Mouse (Mus musculus) c-Kit-positive CD71-positive TER-119-negative erythroid progenitor cells, embryonic 14.5 days (primary cell): Measurements from ENCODE around the gene Cand2.

Source experiments
- DNase-seq: peaks from one replicate; pipeline ENCODE4 v3.0.0-alpha.2; 2013; ENCODE audit warnings: low read depth

Cand2 gene

DNA sequence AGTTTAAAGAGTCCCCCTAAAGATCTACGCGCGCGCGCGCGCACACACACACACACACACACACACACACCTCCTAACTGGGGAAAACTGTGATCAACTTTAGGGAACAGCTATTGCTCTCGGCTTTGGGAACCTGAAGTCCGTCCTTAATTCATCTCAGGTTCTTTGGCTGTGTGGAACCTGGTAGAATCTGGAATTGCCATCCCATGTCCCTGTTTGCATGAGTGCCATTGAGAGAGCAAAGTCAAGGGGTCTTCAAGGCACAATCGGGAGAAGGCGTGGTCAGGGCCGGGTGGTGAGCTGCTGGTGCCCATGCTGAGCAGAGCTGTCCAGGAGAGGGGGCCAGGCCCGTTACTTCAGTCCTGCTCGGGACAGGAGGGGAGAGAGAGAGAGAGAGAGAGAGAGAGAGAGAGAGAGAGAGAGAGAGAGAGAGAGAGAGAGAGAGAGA is 348 bp upstream of the Cand2 start:
- DNase-seq, result no peak

DNA sequence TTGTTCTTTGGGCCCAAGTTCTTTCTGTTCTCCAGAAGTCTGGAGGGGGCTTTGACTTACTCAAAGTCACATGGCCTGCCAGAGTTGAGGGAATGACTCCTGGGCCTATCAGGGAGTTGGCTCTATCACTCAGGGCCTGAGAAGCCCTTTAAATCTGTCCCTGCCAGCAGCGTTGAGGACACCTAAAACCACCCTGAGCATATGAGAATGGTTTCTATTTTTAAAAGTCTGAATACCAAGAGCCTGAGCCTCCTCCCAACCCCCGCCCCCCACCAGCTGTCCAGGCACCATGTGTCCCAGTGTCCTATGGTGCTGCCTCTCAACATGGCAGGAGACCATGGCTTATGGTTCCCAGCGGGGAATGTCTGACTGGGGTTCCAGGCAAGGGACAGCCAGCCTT is 1.5 kb downstream of the Cand2 start:
- no peak for DNase-seq

DNA sequence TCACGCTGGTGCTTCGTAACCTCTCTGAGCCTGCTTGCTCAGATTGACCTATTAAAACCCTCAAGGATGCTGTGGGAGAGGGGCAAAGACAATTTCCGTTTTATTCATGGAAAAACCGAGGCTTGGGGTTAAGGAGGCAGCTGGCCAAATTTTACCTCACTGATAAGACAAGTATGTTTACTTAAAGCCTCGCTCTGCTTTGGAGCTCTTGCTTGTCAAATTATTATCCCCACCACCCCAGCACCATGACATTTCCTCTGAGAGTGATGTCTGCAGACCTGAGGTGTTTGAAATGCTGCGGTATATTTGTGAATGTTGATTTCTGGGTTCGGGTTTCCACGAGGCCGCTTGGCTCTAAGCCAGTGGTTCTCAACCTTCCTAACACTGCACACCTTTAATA is 2.0 kb downstream of the Cand2 start:
- DNase-seq, result no peak

DNA sequence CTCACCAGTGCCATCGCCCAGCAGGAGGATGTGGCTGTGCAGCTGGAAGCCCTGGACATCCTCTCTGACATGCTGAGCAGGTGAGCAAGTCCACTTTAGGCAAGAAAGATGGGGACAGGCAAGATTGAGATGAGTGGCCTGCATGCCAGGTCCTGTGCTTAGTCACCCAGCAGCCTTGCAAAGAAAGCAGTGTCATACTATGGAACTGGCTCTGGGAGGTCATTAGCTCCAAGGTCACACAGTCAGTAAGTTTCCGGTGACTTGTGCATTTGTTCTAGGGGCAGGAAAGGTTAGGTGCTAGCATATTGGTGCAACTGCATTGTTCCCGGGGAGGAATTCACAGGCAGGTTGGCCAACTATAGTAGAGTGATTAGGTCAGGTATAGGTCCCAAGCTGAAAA is 8.4 kb downstream of the Cand2 start:
- DNase-seq, result no peak

DNA sequence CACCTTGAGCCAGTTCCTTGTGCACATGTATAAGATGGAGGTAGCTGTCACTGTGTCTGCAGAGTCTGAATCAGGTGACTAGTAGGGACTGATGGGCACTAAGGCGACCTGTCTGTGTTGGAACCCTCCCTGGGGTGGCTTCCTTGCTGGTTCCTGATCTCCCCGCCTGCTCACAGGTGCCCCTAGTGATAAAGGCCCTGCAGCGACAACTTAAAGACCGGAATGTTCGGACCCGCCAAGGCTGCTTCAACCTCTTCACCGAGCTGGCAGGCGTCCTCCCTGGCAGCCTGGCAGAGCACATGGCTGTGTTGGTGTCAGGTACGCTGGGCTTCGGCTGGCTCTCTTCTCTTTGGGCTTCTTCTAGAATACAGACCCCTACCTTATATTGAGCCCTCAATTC is 16.7 kb downstream of the Cand2 start:
- no peak for DNase-seq

DNA sequence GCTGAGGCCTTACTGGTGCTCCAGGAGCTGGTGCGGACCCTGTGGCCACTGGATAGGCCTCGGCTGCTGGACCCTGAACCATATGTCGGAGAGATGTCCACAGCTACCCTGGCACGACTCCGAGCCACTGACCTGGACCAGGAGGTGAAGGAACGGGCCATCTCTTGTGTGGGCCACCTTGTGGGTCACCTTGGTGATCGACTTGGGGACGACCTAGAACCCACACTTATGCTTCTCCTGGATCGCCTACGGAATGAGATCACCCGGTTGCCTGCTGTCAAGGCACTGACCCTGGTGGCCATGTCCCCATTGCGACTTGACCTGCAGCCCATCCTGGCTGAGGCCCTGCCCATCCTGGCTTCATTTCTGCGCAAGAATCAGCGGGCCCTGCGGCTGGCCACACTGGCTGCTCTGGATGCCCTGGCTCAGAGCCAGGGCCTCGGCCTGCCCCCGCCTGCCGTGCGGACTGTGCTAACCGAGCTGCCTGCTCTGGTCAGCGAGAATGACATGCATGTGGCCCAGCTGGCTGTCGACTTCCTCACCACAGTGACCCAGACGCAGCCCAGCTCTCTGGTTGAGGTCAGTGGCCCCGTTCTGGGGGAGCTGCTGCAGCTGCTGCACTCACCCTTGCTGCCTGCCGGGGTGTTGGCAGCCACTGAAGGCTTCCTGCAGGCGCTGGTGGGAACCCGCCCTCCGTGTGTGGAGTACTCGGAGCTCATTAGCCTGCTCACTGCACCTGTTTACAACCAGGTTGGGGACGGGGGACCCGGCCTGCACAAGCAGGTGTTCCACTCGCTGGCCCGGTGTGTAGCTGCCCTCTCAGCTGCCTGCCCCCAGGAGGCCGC is 17.7 kb downstream of the Cand2 start:
- no peak for DNase-seq

DNA sequence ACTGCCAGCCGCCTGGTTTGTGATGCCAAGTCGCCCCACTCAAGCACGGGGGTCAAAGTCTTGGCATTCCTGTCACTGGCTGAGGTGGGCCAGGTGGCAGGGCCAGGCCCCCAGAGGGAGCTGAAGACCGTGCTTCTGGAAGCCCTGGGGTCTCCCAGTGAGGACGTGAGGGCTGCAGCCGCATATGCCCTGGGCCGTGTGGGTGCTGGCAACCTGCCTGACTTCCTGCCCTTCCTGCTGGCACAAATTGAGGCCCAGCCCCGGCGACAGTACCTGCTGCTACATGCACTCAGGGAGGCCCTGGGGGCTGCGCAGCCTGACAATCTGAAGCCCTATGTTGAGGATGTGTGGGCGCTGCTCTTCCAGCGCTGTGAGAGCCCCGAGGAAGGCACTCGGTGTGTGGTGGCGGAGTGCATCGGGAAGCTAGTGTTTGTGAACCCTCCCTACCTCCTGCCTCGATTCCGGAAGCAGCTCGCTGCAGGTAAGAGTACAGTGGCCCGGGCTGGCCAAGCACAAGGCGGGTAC is 18.4 kb downstream of the Cand2 start:
- no peak for DNase-seq

DNA sequence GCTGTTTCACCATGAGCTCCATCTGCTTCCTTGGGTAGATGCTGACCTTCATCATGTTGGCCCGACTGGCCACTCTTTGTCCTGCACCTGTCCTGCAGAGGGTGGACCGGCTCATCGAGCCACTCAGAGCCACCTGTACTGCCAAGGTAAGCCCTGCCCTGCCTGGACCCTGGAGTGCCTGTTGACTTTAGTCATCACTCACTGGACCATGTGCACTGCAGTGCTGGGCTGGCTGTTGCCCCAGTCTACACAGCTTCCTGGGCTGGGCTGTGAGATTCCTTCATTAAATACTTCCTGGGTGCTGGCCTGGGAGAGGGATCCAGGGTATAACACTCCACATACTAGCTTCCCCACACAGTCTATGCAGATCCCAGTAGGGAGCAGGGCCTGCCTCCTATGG is 27.5 kb downstream of the Cand2 start:
- DNase-seq, result no peak

DNA sequence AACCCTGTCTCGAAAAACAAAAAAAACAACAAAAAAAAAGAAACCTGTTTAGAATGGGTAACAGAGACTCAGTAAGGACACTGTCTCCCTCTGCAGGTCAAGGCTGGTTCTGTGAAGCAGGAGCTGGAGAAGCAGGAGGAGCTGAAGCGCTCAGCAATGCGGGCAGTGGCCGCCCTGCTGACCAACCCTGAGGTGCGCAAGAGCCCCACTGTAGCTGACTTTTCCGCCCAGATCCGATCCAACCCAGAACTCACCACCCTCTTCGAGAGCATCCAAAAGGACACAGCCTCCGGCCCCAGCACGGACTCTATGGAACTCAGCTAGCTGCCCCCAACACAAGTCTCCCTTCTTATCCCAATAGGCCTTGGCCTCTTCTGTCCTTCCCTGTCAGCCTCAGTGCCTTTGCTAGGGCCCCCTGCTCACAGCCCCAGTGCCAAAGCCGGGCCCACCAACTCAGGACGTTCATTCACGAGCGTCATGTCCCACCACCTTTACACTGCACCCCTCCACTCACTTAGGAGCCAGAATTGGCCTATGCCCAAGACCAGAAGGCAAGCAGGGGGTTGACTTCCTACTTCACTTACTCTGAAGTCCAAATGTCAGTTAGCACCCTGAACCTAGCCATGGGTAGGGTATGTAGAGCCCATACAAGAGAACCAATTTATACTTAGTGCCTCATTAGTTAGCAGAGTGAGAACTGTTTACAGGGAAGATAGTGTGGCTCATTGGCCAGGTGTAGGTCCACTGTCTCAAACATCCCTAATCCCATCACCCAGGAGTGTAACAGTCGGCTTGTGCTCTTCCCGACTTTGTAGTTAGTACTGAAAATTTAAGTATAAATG is 29.4 kb downstream of the Cand2 start:
- DNase-seq, result peak; percentile 63

DNA sequence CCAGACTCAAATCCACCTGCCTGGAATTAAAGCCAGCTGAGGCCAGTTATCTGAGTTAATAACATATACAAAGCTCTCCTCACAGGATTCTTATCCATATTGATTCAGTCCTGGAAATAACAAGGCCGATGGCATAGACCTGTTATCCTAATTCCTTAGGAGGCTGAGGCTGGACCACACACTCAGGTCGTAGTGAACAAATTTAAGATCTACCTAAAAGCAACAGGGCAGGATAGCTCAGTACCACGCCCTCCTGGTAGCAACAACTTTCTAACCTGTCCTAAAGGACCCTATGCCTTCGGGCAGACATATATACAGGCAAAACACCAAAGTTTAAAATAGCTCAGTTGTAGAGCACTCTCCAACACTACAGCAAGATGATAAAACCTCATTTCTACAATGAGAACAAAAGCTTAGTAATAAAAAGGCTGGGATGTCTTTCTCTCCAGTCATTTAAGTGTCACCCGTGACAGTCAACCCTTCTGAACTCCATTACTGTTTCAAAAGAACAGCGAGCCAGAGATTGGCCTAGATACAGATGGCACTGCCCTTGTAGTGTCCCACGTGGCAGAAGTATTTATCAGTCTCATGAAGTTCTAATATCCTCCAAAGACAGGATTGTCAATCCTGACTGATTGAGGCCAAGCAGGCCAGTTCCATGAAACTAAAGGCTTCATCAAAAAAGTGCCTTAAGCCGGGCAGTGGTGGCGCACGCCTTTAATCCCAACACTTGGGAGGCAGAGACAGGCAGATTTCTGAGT is 30.3 kb downstream of the Cand2 start:
- no peak for DNase-seq

DNA sequence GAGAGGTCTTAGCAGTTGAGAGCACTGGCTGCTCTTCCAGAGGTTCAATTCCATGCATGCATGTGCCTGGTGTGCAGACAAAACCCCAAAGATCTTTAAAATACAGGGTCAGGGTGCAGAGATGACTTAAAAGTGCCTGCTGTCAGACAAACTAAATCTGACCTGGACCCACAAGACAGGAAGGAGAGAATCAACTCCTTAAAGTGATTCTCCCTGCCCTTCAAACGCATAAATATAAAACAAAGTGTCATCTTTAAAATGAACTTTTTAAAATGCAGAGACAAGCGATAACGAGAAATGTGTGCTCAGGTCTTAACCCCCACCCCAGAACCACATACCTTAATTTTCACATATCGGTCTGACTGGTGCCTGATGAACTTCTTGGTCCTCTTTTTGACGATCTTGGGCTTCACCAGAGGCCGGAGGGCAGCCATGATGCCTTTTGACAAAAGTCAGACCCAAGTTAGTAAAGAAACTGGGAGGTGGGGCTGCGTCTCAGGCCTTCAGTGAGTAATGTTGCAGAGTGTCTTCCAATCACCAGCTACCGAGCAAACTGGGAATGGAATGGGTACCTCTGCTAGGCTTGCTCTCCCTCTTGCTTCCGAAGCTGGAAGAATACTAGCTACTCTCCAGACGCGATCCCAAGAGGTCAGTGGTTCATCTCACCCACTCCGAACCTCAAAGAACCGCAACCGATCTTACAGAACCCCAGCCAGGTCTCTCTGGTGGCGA is 33.3 kb downstream of the Cand2 start:
- no peak for DNase-seq

DNA sequence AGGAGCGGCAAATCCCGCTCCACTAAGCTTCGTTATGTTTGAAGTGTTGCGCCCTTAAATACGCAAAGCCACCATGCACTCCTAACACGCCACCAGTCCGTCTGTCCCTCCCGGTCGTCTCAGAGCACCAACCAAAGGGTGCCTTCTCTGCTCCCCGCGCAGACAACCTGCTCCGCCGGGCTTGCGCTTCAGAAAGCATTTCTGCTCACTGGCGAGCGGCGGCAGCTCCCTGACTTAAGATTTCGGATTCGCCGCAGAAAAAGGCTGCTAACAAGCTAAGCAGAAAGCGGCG is 33.8 kb downstream of the Cand2 start:
- DNase-seq, result no peak

DNA sequence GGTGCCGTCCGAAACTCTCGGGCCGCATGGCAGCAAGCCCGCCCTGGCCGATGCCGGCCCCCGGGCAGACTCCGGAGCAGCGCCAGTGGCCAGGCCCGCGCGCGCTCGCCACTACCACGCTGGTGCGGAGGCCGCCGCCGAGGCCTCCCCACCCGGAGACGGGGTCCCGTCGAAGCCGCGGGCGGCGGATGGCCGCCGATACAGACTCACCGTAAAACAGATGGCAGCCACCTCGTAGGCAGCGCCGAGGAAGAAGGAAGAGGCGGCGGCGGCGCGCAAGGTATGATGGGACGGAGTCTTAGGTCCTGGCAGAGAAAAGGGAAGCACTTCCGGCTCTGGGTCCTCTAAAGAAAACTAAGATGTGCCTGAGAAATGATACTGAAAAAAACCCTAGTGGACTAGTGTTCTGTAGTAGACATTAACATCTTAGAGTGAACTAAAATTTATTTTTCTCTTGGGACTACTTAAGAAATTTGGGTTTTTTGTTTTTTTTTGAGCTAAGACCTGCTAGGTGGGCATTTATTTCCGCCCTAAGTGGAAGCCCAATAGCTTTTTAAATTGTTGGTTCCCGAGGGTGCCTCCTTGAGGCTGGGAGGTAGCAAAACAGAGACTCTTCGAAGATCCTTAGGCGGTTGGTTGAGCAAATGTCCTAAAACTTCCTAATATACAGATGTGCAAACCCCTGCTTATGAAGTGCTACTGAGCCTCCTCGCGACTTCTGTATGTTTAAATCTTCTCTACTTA is 34.3 kb downstream of the Cand2 start, which contains the start of gene Rpl32:
Gene Rpl32, minus strand, starts transcription at position 260 of the 744 bp plus-strand sequence.
- peak; percentile 89 for DNase-seq

DNA sequence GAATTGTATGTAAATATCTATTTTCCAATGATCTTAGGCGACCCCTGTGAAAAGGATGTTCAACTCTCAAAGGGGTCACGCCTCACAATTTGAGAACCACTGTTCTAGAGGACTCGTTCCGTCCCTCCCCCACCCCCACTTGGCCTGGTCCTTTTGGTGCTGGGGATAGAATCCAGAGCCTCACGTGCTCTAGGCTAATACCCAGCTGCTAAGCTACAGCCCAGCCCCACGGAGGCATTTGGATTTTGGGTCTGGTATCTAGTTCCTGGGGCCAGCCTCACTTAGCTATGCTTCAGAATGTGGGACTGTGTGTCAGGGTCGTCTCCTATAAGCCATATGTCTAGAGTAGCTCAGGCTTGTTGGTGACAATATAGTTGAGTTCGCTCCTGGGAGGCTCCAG is 37.3 kb downstream of the Cand2 start:
- no peak for DNase-seq

DNA sequence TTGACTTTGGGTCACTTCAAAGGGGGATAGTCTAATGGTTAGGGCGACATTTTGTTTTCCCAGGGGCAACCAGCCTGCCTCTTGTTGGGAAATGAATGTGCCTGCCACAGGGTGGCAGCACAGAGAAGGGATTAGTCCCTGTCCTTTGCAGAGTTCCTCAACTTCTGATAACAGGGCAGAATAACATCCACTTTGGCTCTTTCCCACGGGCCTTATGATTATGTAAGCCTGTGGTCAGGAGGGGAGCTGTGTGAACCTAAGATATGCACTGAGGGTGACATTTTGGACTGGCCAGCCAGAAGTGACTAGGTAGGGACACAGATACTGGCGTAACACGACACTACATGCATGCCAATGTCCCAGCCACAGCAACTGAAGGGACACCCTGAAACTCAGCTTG is 39.8 kb downstream of the Cand2 start:
- DNase-seq, result peak; percentile 78

DNA sequence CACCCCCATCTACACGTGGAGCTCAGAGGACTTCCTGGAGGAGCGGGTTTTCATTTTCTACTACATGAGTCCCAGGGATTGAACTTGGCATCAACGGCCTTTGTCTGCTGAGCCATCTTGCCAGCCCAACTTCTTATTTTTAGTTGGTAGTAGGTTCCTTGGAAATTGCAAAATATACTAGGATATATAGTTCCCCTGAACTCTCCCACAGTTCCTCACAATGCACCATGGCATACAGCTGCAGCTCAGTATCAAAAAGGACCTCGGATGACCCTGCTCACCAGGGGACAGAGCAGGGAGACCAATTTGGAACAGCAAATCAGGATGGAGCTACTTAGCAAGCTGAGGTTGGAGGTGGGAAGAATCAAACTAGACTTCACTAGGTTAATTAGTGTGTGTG is 40.7 kb downstream of the Cand2 start:
- DNase-seq, result no peak

DNA sequence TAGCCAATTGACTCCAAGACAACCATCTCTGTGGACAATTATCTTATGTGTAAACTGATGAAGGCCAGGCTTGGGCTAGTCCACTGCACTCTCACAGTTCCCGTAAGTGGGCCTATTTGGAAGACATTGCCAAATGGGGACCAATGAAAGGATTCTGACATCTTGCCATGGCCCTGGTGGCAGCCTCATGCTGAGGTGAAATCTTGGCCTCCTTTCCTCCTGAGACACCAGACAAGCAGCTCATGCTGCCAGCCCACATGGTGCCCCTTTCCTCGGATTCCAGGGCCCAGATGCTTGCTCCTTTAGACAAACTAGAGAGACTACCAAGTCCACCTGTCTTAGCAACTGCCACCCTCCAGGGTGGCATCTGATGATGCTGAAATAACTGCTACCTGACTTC is 43.8 kb downstream of the Cand2 start:
- no peak for DNase-seq

DNA sequence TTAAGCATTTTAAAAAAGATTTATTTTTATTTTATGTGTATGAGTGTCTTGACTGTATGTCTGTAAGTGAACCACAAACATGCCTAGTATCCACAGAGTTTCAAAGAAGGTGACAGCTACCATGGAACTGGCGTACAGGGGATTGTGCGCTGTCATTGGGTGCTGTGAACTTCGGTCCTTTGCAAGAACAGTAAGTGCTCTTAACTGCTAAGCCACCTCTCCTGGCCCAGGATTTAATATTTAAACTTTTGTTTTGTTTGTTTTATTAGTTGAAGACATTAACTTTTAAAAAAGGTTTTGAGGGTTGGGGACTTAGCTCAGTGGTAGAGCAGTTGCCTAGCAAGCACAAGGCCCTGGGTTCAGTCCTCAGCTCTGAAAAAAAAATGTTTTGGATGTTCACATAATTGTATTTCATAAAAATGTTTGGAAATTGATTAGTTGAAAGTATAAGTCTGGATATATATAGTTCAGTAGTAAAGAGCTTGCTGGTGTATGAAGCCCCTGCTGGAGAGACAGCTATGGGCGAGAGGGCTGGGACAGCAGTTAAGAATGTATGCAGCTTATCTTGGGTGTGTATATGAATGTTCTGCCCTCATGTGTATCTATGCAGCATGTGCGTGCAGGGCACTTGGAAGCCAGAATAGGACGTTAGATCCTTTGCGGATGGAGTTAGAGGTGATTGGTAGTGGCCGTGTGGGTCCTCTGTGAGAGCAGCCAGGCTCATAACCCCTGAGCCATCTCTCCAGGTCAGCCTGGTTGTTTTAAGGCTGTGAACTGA is 47.1 kb downstream of the Cand2 start:
- no peak for DNase-seq

DNA sequence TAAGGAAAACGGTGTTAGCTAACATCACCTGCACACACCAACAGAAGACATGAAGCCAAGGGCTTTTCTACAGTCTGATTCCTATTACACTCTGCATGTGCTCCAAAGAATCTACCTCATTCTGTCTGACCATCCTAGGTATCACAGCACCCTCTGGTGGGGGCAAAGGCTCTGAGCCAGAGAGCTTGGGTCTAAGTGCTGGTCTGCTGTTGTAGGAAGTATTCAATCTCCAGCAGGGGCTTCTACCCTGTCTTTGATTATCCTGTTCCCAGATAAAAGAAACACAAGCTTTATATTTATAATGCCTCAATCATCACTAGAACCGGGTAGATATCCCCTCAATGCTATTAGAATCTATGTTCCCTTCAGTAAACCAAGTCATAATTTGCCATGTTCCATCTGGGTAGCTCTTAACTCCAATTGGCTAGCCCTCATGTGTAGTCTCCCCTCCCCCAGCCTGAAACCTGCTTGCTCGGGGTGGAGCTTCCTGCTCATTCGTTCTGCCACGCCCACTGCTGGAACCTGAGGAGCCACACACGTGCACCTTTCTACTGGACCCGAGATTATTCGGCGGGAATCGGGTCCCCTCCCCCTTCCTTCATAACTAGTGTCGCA is 49.6 kb downstream of the Cand2 start:
- peak; percentile 76 for DNase-seq
